Mouse (Mus musculus) heart, postnatal 0 days (tissue): ENCODE data around the gene Hmgcs2. TPM values are rescaled to one million over a fixed set of nuclear protein-coding genes. Genes with fewer than 3 reads are reported as not detected.

Source experiments
- ATAC-seq: fragments of 200-750 bp; cut with Nextera tagmentation; 2 replicates; pipeline ENCODE4 v1.8.0; 2017; ENCODE audit warnings: low read depth, moderate number of reproducible peaks, moderate library complexity; ENCODE audit not compliant: insufficient read depth
- DNase-seq: peaks from one replicate; pipeline ENCODE4 v3.0.0-alpha.2; 2016; ENCODE audit warnings: low spot score
- H3K27ac ChIP-seq: fragments of 300-500 bp; sonication (generic); 2 replicates; pipeline ENCODE4 v1.5.1; 2014; ENCODE audit warnings: low read depth, mild to moderate bottlenecking
- H3K27me3 ChIP-seq: fragments of 300-500 bp; sonication (generic); 2 replicates; pipeline ENCODE4 v1.6.1; 2014; ENCODE audit warnings: low read length, mixed read lengths; ENCODE audit not compliant: control insufficient read depth, insufficient read depth
- H3K36me3 ChIP-seq: fragments of 300-500 bp; sonication (generic); replicated peaks from 2 replicates; pipeline ENCODE4 v1.6.1; 2014; ENCODE audit warnings: low read length, mixed read lengths; ENCODE audit not compliant: control insufficient read depth, insufficient read depth
- H3K4me1 ChIP-seq: fragments of 300-500 bp; sonication (generic); 2 replicates; pipeline ENCODE4 v1.6.1; 2014; ENCODE audit warnings: antibody characterized with exemption; ENCODE audit not compliant: control insufficient read depth, insufficient read depth
- H3K4me2 ChIP-seq: fragments of 300-500 bp; sonication (generic); 2 replicates; pipeline ENCODE4 v1.6.1; 2014; ENCODE audit warnings: low read depth, mild to moderate bottlenecking, low read length, moderate library complexity
- H3K4me3 ChIP-seq: fragments of 300-500 bp; sonication (generic); 2 replicates; pipeline ENCODE4 v1.5.1; 2014; ENCODE audit warnings: low read depth, low read length
- H3K9ac ChIP-seq: fragments of 300-500 bp; sonication (generic); replicated peaks from 2 replicates; pipeline ENCODE4 v1.6.1; 2014; ENCODE audit warnings: low read depth, low read length, mixed read lengths
- H3K9me3 ChIP-seq: fragments of 300-500 bp; sonication (generic); replicated peaks from 2 replicates; pipeline ENCODE4 v1.6.1; 2016; ENCODE audit warnings: low read length; ENCODE audit not compliant: control insufficient read depth
- CTCF ChIP-seq: IDR thresholded peaks from 2 replicates; pipeline ENCODE4 v1.5.1; 2016; ENCODE audit warnings: antibody characterized with exemption, control low read depth, low read depth
- EP300 ChIP-seq: IDR thresholded peaks from 2 replicates; pipeline ENCODE4 v1.6.1; 2016; ENCODE audit warnings: antibody characterized with exemption, low read depth
- WGBS: fragments of 180-500 bp; shearing (Covaris S2); extraction: QIAGEN DNeasy Blood & Tissue Kit; methylation state at CpG from one replicate; pipeline ENCODE4 v1.1.7; 2014; 5-methylcytosine and 5-hydroxymethylcytosine counted together
- polyA plus RNA-seq: library from polyadenylated mRNA; unstranded; fragments of >200 nt; fragmentation: Nextera tagmentation; extraction: Ambion mirVana; gene quantifications from 2 replicates; pipeline ENCODE4 v1.2.1, GENCODE M21; 2015
- total RNA-seq: library from RNA; depleted of rRNA; stranded (reverse); fragments of >200 nt; gene quantifications from 2 replicates; pipeline ENCODE4 v1.2.3, GENCODE M21; 2014; ENCODE audit warnings: low replicate concordance

Hmgcs2 gene
- total and polyA plus RNA-seq, 2 experiments from 2014 or later: 105 to 115 TPM

GRCm38 (mm10) chr3:98242458-98243037, 37.7 kb upstream of the Hmgcs2 start:
- Histone ChIP-seq H3K9ac (no peak overlapping the region), H3K9me3 (no peaks in the 10 kb centered on the region), H3K4me2 (no peak overlapping the region), H3K4me1 (no peaks in the 10 kb centered on the region), H3K27me3 (no peaks in the 10 kb centered on the region), H3K4me3 (no peak overlapping the region), H3K36me3 (no peaks in the 10 kb centered on the region), H3K27ac (no peak overlapping the region)
- 68% methylated on average over 8 of the region's 8 CpGs for WGBS
- no peak for DNase-seq
- ATAC-seq: no peak
- no peak for TF ChIP-seq EP300
- TF ChIP-seq CTCF: no peak

DNA sequence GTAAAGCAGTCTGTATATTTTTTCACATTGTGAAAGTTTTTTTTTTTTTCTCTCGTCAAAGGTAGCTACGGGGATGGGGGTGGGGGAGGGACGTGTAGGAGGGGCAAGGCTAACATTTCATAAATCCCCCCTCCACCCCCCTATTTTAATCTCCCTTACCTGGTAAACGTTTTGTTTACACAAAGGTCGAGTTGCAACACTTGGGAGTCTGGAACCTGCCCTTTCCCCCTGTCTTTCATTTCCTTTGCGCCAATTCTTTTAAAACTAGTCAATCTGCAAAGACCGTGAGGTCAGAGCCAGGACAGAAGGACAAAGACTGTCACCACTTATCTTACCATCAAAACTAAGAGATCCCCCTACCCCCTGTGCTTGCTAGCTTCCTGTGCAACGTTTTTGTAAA, 34.3 kb upstream of the Hmgcs2 start:
- Histone ChIP-seq H3K27me3 (no peaks in the 10 kb centered on the region), H3K9me3 (no peaks in the 10 kb centered on the region), H3K4me1 (no peaks in the 10 kb centered on the region), H3K27ac (no peak overlapping the region), H3K4me3 (no peak overlapping the region), H3K9ac (no peak overlapping the region), H3K4me2 (no peak overlapping the region), H3K36me3 (no peaks in the 10 kb centered on the region)
- DNase-seq (no peak), ATAC-seq (no peak)
- TF ChIP-seq EP300: no peak
- TF ChIP-seq CTCF: no peak
- WGBS: 34% methylated on average over 8 of the region's 8 CpGs

GRCm38 (mm10) chr3:98246985-98247751, 33.1 kb upstream of the Hmgcs2 start:
- Histone ChIP-seq H3K9ac (no peak overlapping the region), H3K4me2 (no peak overlapping the region), H3K4me3 (no peak overlapping the region), H3K4me1 (no peaks in the 10 kb centered on the region), H3K9me3 (no peaks in the 10 kb centered on the region), H3K27ac (no peak overlapping the region), H3K36me3 (no peaks in the 10 kb centered on the region), H3K27me3 (no peaks in the 10 kb centered on the region)
- TF ChIP-seq CTCF: no peak
- no peak for TF ChIP-seq EP300
- DNase-seq: no peak
- no peak for ATAC-seq
- 47% methylated on average over 7 of the region's 7 CpGs for WGBS

DNA sequence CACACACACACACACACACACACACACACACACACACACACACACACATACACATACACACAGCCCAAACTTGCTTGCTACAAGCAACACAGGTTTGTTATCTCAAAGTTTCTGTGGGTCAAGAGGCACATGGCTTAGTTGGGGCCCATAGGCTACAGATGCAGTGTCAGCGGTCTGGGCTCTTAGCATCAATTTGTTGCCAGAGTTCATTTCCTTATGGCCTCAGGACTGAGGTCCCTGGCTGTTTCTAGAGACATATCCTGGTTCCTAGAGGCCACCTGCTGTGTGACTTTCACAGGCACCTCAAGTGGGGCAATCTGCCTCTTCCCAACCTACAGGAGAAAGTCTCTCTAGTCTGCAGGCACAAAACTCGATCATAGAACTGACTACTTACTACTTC, 30.9 kb upstream of the Hmgcs2 start:
- Histone ChIP-seq H3K4me1 (no peaks in the 10 kb centered on the region), H3K4me2 (no peak overlapping the region), H3K9me3 (no peaks in the 10 kb centered on the region), H3K27ac (no peak overlapping the region), H3K9ac (no peak overlapping the region), H3K4me3 (no peak overlapping the region), H3K27me3 (no peaks in the 10 kb centered on the region), H3K36me3 (no peaks in the 10 kb centered on the region)
- 88% methylated on average over 2 of the region's 2 CpGs for WGBS
- DNase-seq (no peak), ATAC-seq (no peak)
- TF ChIP-seq CTCF (no peak), EP300 (no peak)

DNA sequence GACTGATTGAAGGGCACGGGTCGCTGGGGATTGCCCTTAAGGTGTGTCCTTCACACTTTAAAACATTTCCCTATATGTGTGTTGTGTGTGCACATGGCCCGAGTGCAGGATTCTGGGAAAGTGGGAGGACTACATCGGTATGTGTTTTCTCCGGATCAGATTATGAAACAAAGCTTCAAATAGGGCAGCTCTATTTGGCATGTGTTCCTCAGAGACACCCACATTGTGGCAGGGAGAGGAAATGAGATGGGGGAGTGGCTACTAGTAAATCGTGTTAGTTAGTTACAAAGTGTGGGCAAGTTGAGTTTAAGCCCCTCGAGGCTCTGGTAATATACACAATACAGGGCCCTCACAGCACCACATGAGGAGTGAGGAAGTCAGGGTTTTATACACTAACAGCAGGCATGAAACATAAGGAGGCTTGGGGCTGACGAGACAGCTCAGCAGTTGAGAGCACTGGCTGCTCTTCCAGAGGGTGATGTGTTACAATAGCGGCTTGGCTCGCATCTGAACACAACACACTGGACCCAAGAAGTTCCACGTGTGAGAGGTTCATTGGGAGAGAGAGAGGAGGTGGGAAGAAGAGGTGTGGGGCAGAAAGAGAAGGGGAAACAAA, 30.3 kb upstream of the Hmgcs2 start:
- ATAC-seq: no peak
- H3K27ac ChIP-seq: no peak overlapping the region
- no peak for TF ChIP-seq CTCF
- no peak for TF ChIP-seq EP300
- H3K36me3 ChIP-seq: no peaks in the 10 kb centered on the region
- H3K27me3 ChIP-seq: no peaks in the 10 kb centered on the region
- DNase-seq: no peak
- H3K9me3 ChIP-seq: no peaks in the 10 kb centered on the region
- no peak overlapping the region for H3K4me3 ChIP-seq
- H3K4me1 ChIP-seq: no peaks in the 10 kb centered on the region
- no peak overlapping the region for H3K4me2 ChIP-seq
- 78% methylated on average over 11 of the region's 11 CpGs for WGBS
- no peak overlapping the region for H3K9ac ChIP-seq

DNA sequence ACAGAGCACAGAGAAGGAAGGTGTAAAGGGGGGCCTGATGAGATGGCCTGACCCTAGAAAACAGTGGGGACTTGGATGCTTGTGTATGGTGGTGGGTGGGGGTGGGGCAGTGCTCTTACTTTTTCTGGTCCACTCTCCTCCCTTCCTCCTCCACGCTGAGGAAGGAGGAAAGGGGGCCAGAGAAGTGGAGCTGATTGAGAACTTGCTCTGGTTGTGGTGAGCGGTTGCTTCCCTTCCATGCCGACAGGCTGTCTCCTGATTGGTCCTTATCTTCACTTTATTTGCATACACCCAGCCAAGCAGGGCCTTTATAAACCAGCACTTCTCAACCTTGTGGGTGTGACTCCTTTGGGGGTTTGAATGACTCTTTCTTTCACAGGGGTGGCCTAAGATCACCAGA, 26.2 kb upstream of the Hmgcs2 start:
- no peaks in the 10 kb centered on the region for H3K27me3 ChIP-seq
- no peak for ATAC-seq
- no peak overlapping the region for H3K27ac ChIP-seq

More for the DNA sequence above, 26.2 kb upstream of the Hmgcs2 start:
- DNase-seq: no peak
- 80% methylated on average over 3 of the region's 3 CpGs for WGBS
- Histone ChIP-seq H3K9ac (no peak overlapping the region), H3K4me3 (no peak overlapping the region), H3K36me3 (no peaks in the 10 kb centered on the region), H3K9me3 (no peaks in the 10 kb centered on the region), H3K4me2 (no peak overlapping the region), H3K4me1 (no peaks in the 10 kb centered on the region)
- TF ChIP-seq EP300: no peak
- no peak for TF ChIP-seq CTCF
